Mouse (Mus musculus) ovary, postnatal 10 days (tissue): ENCODE results near the gene Dnm3.

Experiments
- DNase-seq: peaks from one replicate; pipeline ENCODE4 v3.0.0; 2022; ENCODE audit warnings: low spot score

Dnm3 gene

GRCm38 (mm10) chr1:162108181-162108671 lies 369.6 kb downstream of the Dnm3 start:
- DNase-seq, result no peak

- DNase-seq, result no peak
These were observed 370.7 kb downstream of the Dnm3 start for GRCm38 (mm10) chr1:162107011-162107606.

DNA sequence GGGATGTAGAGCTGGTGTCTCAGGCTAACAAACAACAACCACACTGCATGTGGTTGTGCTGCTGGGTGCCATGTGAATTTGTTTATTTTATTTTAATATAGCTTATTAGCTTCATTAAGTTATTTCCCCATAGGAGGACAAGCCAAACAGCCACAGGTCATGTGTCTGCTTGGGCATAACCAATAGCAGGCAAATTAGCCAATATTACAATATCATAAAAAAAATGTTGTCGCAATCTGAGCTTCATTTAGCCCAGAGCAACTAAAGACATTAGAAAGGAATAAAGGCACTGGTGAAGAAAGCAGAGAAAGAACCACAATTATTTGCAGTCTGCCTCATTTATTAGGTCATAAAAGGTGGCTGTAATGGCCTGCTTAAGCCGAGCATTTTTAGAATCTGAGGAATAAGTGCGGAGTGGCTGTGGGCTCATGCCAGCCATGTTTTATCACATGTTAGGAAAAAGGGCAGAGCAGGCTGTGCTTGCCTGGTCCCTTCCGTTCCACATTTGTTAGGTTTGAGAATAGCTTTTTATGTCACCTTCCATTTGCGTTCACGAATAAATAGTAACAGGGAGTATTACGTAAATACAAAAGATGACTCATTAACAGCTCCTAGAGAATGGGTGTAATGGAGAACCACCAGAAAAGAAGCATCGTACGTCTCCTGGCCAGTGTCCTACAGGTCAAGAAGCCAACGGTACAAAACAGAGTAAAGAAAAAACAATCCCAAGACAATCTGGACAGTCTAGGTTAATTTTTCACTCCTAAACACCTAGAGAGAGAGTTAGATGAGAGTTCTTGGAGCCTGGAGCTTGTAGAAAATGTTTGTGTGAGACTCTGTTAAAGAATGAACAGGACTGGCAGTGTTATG lies 376.6 kb downstream of the Dnm3 start:
- no peak for DNase-seq

GRCm38 (mm10) chr1:162100033-162100820 lies 377.6 kb downstream of the Dnm3 start:
- no peak for DNase-seq

DNA sequence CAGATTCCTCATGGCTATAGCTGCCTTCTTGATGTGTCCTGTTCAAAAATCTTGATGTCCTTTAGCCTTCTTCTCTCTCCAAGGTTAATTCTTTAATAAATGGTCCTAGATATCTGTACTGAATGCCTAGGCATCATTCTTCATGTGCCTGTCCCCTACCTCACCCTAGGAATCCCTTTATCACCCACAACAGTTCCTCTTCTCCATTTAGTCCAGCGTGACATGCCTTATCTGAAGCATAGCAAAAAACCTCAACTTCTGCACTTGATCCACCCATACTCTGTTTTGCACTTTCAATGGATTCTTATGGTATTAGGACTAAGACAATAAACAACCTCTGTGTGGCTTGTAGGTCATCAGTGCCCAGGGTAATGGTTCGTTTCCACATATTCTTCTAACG lies 378.6 kb downstream of the Dnm3 start:
- no peak for DNase-seq

DNA sequence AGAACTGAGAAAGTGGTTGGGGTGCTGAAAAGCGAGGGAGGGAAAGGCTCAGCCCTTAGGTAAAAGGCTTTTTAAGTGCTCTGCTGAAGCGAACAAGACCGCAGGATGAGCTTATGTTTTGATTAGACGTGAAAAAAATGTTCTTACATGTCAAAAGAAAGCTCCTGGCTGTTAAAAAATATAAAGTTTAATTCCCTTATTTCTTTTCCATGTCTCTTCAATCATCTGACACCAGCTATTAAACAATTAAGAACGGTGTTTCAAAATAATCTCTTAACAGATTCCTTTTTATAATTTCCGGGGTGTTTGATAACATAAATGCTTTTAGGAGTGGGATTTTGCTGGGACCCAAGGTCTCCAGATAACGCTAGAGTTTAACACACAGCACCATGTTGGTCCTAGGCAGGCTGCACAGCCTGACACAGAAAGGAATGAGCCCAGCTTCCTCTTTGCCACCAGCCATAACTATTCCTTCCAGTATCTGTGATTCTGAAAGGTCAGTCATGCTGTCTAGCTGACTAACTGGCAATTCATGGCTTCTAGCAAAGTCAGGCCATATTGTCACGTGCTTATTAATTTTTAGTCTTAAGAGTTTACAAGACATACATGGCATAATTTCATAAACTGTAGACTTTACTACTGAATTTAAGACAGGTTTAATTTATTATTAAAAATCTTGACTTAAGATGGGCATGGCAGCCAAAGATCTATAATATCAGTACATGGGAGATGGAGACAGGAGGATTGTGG lies 383.1 kb downstream of the Dnm3 start:
- DNase-seq, result no peak

DNA sequence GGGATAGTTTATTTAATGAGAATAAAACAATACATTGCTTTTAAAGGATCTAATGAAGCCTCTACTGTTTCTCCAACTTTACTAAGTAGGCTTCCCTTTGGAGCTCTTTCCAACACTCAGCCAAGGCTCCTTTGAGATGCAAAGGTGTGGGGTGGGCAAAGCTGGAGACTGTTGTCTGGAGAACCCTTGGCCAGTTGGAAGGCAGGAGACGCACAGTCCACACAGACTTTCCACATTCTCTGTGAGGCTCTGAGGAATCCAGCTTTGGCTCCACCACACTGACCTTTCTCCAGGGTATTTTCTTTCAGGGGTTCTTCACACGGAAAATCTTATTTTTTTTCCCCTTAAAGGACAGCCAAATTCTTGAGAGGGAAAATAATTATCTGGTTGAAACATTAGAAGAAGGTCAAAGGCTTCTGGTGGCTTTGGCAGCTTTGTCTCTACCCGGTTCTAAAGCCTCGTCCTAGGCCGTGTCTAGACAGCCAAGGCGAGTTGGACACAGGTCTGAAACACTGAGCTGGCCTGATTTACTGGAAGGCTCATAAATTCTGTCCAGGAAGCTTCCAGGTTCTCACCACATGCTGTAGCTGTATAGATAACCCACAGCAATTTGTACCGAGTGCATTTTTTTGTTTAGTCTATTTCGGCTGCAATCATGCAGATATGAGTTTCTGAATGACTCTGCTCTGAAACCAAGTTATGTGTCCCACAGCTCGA lies 383.9 kb downstream of the Dnm3 start:
- DNase-seq, result no peak

DNA sequence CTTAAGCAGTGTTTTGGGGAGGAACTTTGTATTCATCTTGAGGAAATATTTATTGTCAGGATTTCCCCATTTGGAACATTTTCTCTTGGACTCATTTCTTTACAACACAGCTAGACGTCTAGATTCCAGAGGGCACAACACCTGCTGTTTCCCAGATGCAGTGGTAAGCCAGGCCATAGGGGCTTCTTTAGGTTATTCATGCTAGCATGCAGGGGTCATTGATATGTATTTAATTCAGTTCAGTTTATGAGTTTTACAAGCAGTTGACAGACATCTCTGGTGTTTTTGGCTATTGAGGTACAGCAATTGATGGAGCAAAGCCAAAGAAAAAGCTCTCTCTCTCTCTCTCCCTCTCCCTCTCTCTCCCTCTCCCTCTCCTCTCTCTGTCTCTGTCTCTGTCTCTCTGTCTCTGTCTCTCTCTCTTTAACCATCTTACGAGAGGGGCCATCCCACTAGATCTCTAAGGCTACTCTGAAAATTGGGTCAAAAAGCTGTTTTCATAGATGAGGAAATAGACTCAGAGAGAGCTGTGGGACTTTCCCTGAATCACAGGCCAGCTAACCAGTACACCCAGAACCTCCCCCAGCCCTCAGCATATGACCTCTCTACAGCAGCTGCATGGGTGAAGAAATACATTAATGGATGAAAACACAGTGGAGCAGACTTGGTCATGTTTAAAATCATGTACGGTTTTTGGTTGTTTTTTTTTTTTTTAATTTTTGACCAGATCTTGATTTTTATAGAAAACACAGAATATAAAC lies 384.8 kb downstream of the Dnm3 start:
- no peak for DNase-seq

GRCm38 (mm10) chr1:162092401-162092800 lies 385.4 kb downstream of the Dnm3 start:
- no peak for DNase-seq

DNA sequence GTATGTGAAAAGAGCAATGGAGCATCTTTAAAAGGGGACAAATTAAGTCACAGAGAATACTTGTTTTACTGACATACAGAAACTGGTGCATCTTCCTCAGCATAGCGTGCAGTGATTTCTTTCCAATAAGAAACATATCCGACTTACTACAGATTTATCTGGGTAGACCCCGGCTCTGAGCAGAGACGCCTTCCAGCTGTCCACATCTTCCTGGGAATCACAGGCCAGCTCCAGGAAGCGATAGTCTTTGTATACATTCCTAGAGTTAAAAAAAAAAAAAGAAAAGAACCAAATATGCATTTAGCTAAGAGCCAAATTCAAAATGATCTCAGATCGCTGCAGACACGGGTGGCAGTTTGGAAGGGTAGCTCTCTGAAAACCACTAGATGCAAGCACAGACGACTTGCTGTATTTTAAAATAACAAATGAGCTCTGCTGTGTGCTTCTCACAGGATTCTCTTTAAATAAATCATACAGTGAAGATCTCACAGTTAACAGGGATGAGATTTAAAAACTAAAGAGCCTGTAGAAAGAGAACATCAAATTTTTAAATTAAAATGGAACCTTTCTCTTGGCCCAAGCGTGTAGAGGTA lies 393.9 kb downstream of the Dnm3 start:
- no peak for DNase-seq

DNA sequence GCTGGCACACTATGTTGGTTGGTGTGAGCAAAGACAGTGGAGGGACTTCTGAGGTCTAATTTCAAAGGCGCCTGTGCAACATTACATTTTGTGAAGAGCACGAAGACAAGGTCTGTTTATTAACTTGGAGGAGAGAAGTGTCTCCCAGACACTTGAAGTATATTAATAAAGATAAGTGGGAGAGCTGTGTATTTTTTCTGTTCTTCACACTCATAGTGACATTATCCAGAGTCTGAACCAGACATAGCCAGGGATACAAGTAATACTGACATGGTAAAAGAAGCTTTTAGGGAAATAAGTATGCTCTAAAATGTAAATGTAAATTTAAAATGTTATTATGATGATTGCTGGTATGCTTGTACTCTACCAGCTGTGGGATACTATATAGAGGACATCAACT lies 394.5 kb downstream of the Dnm3 start:
- DNase-seq, result no peak

- DNase-seq, result no peak
These were observed 395.1 kb downstream of the Dnm3 start for GRCm38 (mm10) chr1:162082711-162083110.

DNA sequence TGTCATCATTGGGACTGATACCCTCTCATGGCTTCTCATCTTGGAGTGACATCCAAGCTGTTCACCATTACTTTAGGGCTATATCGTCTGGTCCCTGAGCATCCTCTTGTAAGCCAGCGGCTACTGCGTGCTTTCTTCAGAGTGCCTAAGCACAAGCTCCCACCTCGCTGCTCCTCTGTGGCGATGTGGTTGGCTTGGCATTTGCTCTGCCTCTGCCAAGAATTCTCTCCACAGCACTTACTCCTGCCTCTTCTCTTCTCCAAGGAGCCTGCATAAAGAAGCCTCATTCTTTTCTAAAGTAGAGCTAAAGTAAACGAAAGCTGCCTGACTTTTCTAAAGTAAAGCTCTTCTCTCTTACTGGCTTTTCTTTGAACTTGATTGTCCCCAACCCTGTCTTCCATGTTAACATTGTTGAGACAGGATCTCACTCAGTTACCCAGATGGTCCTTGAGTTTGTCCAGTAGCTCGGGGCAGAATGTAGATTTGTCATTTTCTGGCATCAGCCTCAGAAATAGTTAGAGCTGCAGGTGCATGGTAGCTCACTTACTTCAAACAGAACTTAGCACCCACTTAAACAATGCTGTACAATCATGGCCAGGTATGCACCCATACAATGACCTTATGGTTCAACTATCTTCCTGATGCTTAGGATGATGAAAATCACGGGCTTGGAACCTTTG lies 396.0 kb downstream of the Dnm3 start:
- no peak for DNase-seq

GRCm38 (mm10) chr1:162079989-162080388 lies 397.8 kb downstream of the Dnm3 start:
- DNase-seq, result no peak

DNA sequence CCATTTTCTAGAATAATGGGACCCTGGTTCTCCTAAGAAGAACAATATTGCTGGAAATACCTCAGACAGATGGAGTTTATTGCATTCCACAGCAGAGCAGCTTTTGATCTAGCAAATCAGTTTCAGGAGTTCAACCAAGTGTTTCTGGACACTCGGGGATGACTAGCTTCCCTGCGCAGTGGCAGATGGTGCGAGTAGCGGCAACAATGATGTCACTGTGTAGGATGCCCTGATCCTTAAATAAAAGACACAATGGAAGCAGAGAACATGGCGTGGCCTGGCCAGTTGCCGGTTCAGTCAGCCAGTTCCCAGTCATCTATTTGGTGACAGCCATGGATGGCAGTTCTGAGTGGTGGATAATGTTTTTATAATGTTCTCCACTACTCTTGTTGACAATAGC lies 400.4 kb downstream of the Dnm3 start:
- DNase-seq, result no peak

DNA sequence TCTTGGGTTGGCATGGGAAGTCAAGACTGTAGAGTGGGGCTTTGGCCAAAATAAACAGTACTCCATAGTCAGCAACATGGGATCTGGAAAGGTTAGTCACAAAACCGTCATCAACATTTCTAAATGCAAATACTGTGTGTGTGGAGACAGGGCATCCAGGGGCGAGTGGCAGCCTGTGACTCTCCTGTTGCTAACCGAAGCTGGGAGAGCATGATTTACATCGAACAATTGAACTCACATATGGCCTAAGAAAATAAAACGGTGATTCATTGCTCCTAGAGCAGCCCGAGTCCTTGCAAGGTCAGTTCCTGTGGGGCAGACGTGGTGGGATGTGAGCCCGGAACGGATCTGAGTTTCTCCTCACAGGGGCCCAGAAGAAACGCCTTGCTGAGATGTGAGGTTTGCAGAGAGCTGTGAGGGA lies 401.2 kb downstream of the Dnm3 start:
- DNase-seq, result no peak

DNA sequence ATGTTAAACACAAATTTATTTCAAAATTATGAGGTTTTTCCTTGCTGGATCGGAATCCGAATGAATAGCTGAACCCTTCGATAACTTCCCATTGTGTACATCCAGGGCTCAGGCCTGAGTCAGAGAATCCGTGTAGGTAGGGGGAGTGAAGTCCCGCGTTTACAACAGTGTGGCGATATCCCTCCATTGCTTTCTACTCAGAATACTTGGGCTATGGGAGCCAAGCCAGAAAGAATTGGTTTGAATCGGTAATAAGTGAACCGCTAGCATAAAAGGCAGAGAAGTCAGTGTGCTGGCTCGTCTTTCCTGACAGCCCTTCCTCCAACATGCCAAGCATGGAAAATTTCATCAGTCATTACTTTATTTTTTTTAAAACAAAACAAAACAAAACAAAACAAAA lies 402.0 kb downstream of the Dnm3 start:
- DNase-seq, result no peak

DNA sequence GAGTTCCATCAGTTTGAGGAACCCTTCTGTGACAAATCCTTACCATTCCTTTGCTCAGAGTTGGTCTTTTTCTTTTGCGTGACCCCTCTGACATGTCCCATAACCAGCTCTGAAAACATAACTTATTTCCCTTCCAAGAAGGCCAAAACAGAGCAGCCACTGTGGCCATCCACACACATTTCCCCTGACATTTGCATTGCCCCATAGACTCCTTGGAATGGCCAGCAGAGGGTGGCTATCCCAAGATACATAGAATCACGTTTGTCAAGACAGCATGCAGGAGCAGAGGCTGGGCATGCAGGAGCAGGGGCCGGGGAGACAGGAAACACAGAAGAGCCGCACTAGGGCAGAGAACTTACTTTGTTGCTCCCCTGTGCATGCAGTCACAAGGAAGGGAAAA lies 402.4 kb downstream of the Dnm3 start:
- DNase-seq, result no peak

GRCm38 (mm10) chr1:162074626-162075410 lies 403.0 kb downstream of the Dnm3 start:
- no peak for DNase-seq
